Mouse (Mus musculus) kidney, embryonic 16.5 days (tissue): ENCODE data around the gene Olfr147. TPM values are rescaled to one million over a fixed set of nuclear protein-coding genes. Genes with fewer than 3 reads are reported as not detected.
"Not testable (repeated sequence)": the region's sequence is repeated elsewhere in the genome, so short reads cannot be mapped to it uniquely, and the experiment has no call there.

Experiments
- ATAC-seq: fragments of 200-750 bp; cut with Nextera tagmentation; 2 replicates; pipeline ENCODE4 v1.8.0; 2017; ENCODE audit warnings: moderate TSS enrichment; ENCODE audit not compliant: low FRiP score, low TSS enrichment
- H3K27ac ChIP-seq: fragments of 300-500 bp; sonication (generic); 2 replicates; pipeline ENCODE4 v1.5.1; 2014; ENCODE audit warnings: low read length
- H3K27me3 ChIP-seq: fragments of 300-500 bp; sonication (generic); 2 replicates; pipeline ENCODE4 v1.6.1; 2014; ENCODE audit warnings: low read length, control low read depth, mixed read lengths; ENCODE audit not compliant: insufficient read depth
- H3K36me3 ChIP-seq: fragments of 300-500 bp; sonication (generic); 2 replicates; pipeline ENCODE4 v1.6.1; 2014; ENCODE audit warnings: low read length, control low read depth, mixed read lengths; ENCODE audit not compliant: insufficient read depth
- H3K4me1 ChIP-seq: fragments of 300-500 bp; sonication (generic); 2 replicates; pipeline ENCODE4 v1.6.1; 2014; ENCODE audit warnings: low read length, control low read depth, mixed read lengths; ENCODE audit not compliant: insufficient read depth
- H3K4me2 ChIP-seq: fragments of 300-500 bp; sonication (generic); replicated peaks from 2 replicates; pipeline ENCODE4 v1.6.1; 2014; ENCODE audit warnings: low read depth, low read length
- H3K4me3 ChIP-seq: fragments of 300-500 bp; sonication (generic); 2 replicates; pipeline ENCODE4 v1.5.1; 2014; ENCODE audit warnings: mild to moderate bottlenecking, low read length
- H3K9ac ChIP-seq: fragments of 300-500 bp; sonication (generic); replicated peaks from 2 replicates; pipeline ENCODE4 v1.6.1; 2014; ENCODE audit warnings: low read length
- H3K9me3 ChIP-seq: fragments of 300-500 bp; sonication (generic); 2 replicates; pipeline ENCODE4 v1.6.1; 2016; ENCODE audit warnings: low read length, control low read depth
- WGBS: fragments of 180-500 bp; shearing (Covaris S2); extraction: QIAGEN DNeasy Blood & Tissue Kit; methylation state at CpG from one replicate; pipeline ENCODE4 v1.1.7; 2014; 5-methylcytosine and 5-hydroxymethylcytosine counted together
- polyA plus RNA-seq: library from polyadenylated mRNA; unstranded; fragments of >200 nt; fragmentation: Nextera tagmentation; extraction: Ambion mirVana; gene quantifications from 2 replicates; pipeline ENCODE4 v1.2.1, GENCODE M21; 2015

Gene Olfr147
- polyA plus RNA-seq = not detected in 2 replicates

DNA sequence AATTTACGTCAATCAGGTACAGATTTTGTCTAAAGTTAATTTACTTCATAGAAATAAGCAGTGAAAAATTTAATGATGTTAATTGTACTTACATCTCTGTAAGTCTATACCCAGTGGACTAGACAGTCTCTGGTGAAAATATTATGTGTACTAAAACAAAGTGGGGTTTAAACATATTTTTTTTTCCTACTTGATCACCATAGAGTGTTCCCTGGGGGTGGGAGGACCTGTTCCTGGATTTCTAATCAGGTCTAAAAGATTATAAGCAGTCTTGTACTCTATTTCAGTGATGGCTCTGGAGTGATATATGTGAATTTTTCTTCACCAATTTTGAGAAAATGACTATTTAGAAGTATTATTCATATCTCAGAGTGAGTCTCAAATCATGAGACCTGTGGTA lies at the start of gene Olfr147:
Gene Olfr147, plus strand, starts transcription at position 301 of the 400 bp plus-strand sequence.
- H3K27ac ChIP-seq = no peak within 1 kb of the TSS
- no peak within 1 kb of the TSS for H3K4me3 ChIP-seq
- H3K36me3 ChIP-seq = no peaks in the 10 kb centered on the region
- no peaks in the 10 kb centered on the region for H3K27me3 ChIP-seq
- H3K9ac ChIP-seq = no peak within 1 kb of the TSS
- WGBS = 81% methylated on average over 1 of the region's 1 CpGs
- no peaks in the 10 kb centered on the region for H3K4me1 ChIP-seq
- H3K9me3 ChIP-seq = no peaks in the 10 kb centered on the region
- ATAC-seq = no peak
- H3K4me2 ChIP-seq = no peak within 1 kb of the TSS

- no peaks in the 10 kb centered on the region for H3K36me3 ChIP-seq
- no peak within 1 kb of the TSS for H3K9ac ChIP-seq
- H3K4me2 ChIP-seq = no peak within 1 kb of the TSS
- 93% methylated on average over 2 of the region's 2 CpGs for WGBS
- H3K27ac ChIP-seq = no peak within 1 kb of the TSS
- H3K4me1 ChIP-seq = no peaks in the 10 kb centered on the region
- no peaks in the 10 kb centered on the region for H3K9me3 ChIP-seq
- H3K27me3 ChIP-seq = no peaks in the 10 kb centered on the region
- H3K4me3 ChIP-seq = no peak within 1 kb of the TSS
- no peak for ATAC-seq
Measured at GRCm38 (mm10) chr9:38366596-38366995, 34.9 kb upstream of the Olfr147 start, which contains the start of gene Olfr250. Gene Olfr250, plus strand, starts transcription at chr9:38366896.

DNA sequence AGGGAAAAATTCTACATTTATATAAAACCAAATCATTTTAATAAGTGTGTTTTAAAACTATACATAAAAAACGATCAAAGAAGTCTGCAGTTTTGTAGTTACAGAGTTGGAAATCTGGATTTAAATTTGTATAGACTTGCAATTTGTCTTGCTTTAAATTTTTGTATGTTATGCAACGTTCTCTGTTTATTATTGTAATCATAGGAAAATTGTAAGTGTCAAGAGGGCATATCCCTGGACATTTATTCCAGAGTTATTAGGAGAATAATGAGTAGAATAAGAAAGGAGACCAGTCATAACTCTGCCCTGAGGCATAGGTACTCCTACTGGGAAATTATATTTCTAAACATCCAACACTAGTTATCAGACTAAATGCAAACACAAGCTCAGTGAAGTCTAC lies 24.7 kb upstream of the Olfr147 start, which contains the start of gene Olfr251:
Gene Olfr251, plus strand, starts transcription at position 301 of the 400 bp plus-strand sequence.
- Histone ChIP-seq H3K4me1 (no peaks in the 10 kb centered on the region), H3K36me3 (no peaks in the 10 kb centered on the region), H3K27ac (no peak within 1 kb of the TSS), H3K9ac (no peak within 1 kb of the TSS), H3K27me3 (no peaks in the 10 kb centered on the region), H3K9me3 (no peaks in the 10 kb centered on the region), H3K4me3 (no peak within 1 kb of the TSS), H3K4me2 (no peak within 1 kb of the TSS)
- ATAC-seq = no peak
- 66% methylated on average over 2 of the region's 2 CpGs for WGBS

- WGBS = 92% methylated on average over 3 of the region's 3 CpGs
- H3K4me1 ChIP-seq, H3K4me2 ChIP-seq, H3K4me3 ChIP-seq, H3K9ac ChIP-seq, H3K36me3 ChIP-seq, H3K9me3 ChIP-seq, H3K27ac ChIP-seq, ATAC-seq, H3K27me3 ChIP-seq: not testable (repeated sequence)
Measured at GRCm38 (mm10) chr9:38407502-38407901, 6.0 kb downstream of the Olfr147 start.

- not testable (repeated sequence) for ATAC-seq, H3K4me1 ChIP-seq, H3K36me3 ChIP-seq, H3K9ac ChIP-seq, H3K4me2 ChIP-seq, H3K27me3 ChIP-seq, H3K27ac ChIP-seq, H3K9me3 ChIP-seq, H3K4me3 ChIP-seq
- 88% methylated on average over 14 of the region's 14 CpGs for WGBS
Measured at GRCm38 (mm10) chr9:38413502-38413901, 12.0 kb downstream of the Olfr147 start.

DNA sequence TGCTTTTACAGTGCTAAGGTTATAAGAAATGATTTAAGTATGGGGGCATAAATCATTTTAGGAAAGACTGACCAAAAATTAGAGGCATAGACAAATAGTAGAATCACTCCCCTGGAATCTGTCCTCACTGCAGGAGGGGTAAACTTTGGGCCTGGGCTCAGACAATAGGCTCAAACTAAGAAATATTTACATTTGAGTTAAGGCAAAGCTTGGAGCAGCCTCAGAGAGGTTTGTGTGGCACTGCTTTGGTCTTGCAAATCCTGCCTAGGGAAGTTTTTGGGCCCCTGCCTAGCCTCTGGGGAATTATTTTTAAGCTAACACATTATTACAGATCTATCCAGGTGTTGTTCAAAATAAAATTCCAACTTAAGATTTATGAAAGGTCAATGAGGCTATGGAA lies 22.3 kb downstream of the Olfr147 start:
- no peak overlapping the region for H3K4me2 ChIP-seq
- peaks cover 6% of the 10 kb centered on the region; the same call in 1 of the 2 replicates for H3K9me3 ChIP-seq
- no peak overlapping the region for H3K4me3 ChIP-seq
- H3K27me3 ChIP-seq = no peaks in the 10 kb centered on the region
- H3K36me3 ChIP-seq = no peaks in the 10 kb centered on the region
- no peak for ATAC-seq
- no peaks in the 10 kb centered on the region for H3K4me1 ChIP-seq
- no peak overlapping the region for H3K27ac ChIP-seq
- H3K9ac ChIP-seq = no peak overlapping the region

- 55% methylated on average over 1 of the region's 1 CpGs for WGBS
- no peaks in the 10 kb centered on the region for H3K36me3 ChIP-seq
Measured at GRCm38 (mm10) chr9:38427026-38427425, 25.5 kb downstream of the Olfr147 start.

DNA sequence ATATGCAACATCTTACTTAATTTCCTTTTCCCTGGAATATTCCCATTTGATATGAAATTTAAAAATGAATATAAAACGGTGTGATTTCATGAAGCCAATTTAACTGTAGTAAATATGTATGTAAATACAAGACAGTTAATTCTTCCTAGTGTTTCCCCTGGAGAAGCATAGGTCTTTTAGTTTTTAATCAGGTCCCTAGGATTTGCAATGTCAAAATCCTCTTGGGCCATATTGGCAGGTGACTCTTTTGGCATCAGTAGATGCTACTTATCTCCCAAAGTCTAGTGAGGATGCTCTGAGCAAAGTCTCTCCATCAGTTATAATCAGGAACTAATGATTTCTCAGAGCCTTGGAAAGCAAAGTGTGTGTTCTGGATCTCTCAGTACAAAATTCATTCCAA lies 27.7 kb downstream of the Olfr147 start, which contains the start of gene Olfr901:
Gene Olfr901, plus strand, starts transcription at position 301 of the 400 bp plus-strand sequence.
- Histone ChIP-seq H3K4me1 (no peaks in the 10 kb centered on the region), H3K36me3 (no peaks in the 10 kb centered on the region), H3K9ac (no peak within 1 kb of the TSS), H3K4me2 (no peak within 1 kb of the TSS), H3K27ac (no peak within 1 kb of the TSS), H3K4me3 (no peak within 1 kb of the TSS), H3K9me3 (peaks cover 6% of the 10 kb centered on the region; the same call in 1 of the 2 replicates), H3K27me3 (no peaks in the 10 kb centered on the region)
- no peak for ATAC-seq
- 79% methylated on average over 1 of the region's 1 CpGs for WGBS

More at GRCm38 (mm10) chr9:38427026-38427425, 25.5 kb downstream of the Olfr147 start:
- Histone ChIP-seq H3K9me3 (peaks cover 6% of the 10 kb centered on the region; the same call in 1 of the 2 replicates), H3K4me2 (no peak overlapping the region), H3K27me3 (no peaks in the 10 kb centered on the region), H3K27ac (no peak overlapping the region), H3K4me1 (no peaks in the 10 kb centered on the region), H3K9ac (no peak overlapping the region), H3K4me3 (no peak overlapping the region)
- ATAC-seq = no peak

GRCm38 (mm10) chr9:38447352-38447751 lies 45.9 kb downstream of the Olfr147 start, which contains the start of gene Olfr902:
Gene Olfr902, plus strand, starts transcription at chr9:38447652.
- H3K4me3 ChIP-seq = no peak within 1 kb of the TSS
- H3K4me2 ChIP-seq = no peak within 1 kb of the TSS
- no peaks in the 10 kb centered on the region for H3K27me3 ChIP-seq
- no peak within 1 kb of the TSS for H3K27ac ChIP-seq
- no peaks in the 10 kb centered on the region for H3K4me1 ChIP-seq
- ATAC-seq = no peak
- no peaks in the 10 kb centered on the region for H3K36me3 ChIP-seq
- no peaks in the 10 kb centered on the region for H3K9me3 ChIP-seq
- no peak within 1 kb of the TSS for H3K9ac ChIP-seq
- 81% methylated on average over 5 of the region's 5 CpGs for WGBS
